Mouse (Mus musculus): Measurements from ENCODE around the gene Afg3l1.
"Not testable (repeated sequence)": the region's sequence is repeated elsewhere in the genome, so short reads cannot be mapped to it uniquely, and the experiment has no call there.

Gene Afg3l1

GRCm38 (mm10) chr8:123477737-123478258 lies at the start of gene Afg3l1:
Gene Afg3l1 (plus strand): TSS chr8:123477903.
- DNase-seq: peak; percentile 95

DNA sequence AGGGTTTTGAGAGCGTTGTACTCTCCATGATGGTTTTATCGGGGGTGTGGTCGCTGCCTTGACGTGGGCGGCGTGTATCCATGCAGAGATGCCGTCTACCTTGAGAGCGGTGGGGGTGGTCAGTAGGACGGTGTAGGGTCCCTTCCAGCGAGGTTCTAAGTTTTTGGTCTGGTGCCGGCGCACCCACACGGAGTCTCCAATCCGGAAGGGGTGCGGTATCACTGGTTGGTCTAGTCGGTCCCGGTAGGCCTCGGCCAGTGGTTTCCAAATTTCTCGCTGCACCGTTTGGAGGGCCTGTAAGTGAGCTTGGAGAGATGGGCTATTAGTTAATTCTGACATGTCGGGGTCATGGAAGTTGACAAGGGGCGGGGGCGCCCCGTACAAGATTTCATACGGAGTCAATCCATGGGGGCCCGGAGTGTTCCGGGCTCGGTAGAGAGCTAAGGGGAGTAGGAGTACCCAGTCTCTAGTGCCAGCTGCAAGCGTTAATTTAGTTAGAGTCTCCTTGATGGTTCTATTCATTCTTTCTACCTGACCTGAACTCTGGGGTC lies 49.3 kb upstream of the Afg3l1 start:
- DNase-seq: no peak

- DNase-seq: no peak
Observed at GRCm38 (mm10) chr8:123428939-123429721, 48.6 kb upstream of the Afg3l1 start.

GRCm38 (mm10) chr8:123429722-123430013 lies 48.0 kb upstream of the Afg3l1 start:
- DNase-seq: not testable (repeated sequence)

DNA sequence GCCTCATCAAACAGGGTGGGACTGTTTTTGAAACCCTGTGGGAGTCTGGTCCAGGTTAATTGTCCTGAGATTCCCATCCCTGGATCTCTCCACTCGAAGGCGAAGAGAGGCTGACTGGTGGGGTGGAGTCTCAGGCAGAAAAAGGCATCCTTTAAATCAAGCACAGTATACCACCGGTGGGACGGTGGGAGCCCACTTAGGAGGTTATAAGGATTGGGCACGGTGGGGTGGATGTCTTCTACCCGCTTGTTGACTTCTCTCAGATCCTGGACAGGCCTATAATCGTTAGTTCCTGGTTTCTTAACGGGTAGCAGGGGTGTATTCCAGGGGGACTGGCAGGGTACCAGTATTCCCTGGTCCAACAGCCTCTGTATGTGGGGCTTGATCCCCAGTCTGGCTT lies 46.8 kb upstream of the Afg3l1 start:
- DNase-seq: not testable (repeated sequence)

DNA sequence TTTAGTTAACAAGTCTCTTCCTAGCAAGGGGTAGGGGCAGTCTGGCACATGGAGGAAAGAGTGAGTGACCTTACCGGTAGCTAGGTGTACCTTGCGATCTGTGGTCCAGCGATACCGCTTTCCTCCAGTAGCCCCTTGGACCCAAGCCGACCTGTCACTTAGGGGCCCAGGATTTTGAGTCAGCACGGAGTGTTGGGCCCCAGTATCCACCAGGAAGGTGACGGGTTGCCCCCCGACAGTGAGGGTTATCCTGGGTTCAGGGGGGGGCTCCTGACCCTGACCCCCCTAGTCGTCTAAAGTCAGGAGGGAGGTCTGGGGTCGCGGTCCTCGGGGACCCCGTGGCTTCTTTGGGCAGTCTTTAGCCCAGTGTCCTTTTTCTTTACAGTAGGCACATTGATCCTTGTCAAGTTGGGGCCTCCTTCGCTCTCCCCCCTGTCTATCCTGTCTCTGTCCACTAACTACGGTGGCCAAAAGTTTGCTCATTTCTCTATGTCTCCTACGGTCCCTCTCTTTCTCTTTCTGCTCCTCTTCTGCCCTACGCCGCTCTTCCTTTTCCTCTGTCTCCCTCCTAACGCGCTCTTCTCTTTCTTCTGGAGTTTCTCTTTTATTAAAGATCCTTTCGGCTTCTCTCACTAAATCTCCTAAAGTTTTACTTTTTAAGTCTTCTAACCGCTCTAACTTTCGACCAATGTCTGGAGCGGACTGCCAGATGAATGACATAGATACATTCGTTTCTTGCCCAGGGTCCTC lies 45.9 kb upstream of the Afg3l1 start:
- no peak for DNase-seq

DNA sequence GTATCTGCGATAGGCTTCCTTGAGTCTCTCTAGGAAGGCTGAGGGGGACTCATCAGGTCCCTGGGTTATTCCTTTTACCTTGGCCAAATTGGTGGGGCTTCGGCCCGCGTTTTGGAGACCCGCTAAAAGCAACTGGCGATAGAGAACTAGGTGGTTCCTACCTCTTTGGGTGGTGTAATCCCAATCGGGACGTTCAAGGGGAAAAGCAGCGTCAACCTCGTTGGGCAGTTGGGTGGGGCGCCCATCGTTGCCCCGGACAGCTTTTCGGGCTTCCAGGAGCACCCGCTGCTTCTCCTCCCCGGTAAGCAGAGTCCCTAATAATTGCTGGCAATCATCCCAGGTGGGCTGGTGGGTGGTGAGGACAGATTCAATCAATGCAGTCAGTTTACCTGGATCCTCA lies 45.3 kb upstream of the Afg3l1 start:
- no peak for DNase-seq

- DNase-seq: not testable (repeated sequence)
Observed at GRCm38 (mm10) chr8:123433241-123433974, 44.3 kb upstream of the Afg3l1 start.

- DNase-seq: no peak
Observed at GRCm38 (mm10) chr8:123441788-123442187, 35.9 kb upstream of the Afg3l1 start.

DNA sequence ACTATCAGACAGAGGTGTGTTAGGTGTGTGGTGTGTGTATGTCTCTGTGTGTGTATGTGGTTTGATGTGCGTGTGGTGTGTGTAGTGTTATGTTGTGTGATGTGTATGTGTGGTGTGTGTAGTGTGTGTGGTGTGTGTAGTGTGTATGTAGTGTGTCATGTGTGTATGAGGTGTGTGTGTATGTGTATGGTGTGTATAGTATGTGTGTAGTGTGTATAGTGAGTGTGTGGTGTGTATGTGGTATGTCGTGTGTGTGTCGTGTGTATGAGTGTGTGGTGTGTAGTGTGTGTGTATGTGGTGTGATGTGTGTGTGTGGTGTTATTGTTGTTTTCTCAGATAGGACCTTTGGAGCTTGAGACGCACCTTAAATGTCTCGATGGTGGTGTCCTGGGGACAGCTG lies 35.4 kb upstream of the Afg3l1 start:
- DNase-seq: no peak

- DNase-seq: peak; percentile 95
Observed at GRCm38 (mm10) chr8:123442871-123443575, 34.7 kb upstream of the Afg3l1 start.

DNA sequence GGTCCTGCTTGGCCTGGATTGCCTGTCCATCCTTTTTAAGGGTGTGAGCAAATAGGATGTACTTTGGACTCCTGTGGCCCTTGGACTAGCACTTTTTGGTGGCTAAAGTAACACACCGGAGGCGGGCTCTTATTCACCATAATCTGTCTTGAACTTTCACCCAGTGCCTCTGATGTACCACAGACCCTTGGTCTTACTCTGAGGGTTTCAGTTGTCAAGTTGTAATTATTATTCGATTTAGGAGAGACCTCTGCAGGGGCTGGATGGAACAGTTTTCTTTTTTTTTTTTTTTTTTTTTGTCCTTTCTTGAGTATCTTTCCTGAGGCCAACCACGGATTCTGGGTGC lies 34.2 kb upstream of the Afg3l1 start:
- peak; percentile 4 for DNase-seq

DNA sequence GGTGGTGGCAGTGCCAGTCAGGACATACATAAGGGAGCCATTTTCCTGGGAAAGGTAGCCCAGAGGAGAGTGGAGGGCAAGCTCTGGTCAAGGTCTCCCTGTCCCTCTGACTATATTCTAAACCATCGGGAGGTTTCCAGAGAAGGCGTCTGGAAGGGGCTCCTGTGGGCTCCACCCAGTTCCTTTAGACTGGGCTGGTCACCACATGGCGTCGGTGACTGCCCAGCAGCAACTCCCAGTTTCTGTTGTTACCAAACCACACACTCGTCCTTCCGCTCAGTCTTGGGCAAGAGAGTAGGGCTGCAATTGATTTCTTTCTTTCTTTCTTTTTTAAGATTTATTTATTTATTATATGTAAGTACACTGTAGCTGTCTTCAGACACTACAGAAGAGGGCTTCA lies 33.6 kb upstream of the Afg3l1 start:
- peak; percentile 12 for DNase-seq

DNA sequence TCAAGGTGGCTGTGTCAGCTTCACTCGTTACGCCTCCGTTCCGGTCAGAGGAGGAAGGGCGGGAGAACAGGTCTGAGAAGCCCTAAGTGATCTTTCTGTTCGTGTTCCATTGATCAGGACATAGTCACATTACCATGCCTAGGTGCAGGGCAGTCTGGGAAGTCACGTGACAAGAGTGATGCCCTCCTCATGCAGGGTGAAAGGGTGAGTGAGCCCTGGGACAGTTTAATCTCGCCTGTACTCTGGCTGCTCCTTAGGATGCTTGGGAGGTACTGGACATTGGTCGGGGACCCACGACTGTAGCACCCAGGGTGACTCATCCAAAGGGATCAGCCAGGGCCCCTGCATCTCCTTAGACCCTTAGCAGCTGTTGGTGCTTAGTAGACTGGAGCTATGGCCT lies 31.7 kb upstream of the Afg3l1 start:
- no peak for DNase-seq

- no peak for DNase-seq
Observed at GRCm38 (mm10) chr8:123446799-123447198, 30.9 kb upstream of the Afg3l1 start.

DNA sequence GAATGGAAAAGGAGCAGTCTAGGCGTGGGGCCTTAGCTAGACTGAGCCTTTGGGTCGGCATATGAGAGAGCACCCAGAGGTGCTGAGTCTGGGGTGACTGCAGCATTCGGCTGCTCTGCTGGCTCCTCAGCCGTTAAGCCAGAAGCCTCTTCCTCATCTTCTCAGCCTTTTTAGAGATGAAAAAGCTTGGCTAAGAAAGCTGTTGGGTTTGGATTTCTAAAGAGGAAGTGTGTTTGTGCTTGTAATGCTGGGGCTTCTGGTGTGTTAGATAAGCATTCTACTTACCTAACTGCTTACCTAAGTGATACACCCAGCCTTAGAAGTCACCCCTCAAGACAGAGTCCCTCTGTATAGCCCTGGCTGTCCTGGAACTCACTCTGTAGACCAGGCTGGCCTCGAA lies 26.9 kb upstream of the Afg3l1 start:
- DNase-seq: no peak

GRCm38 (mm10) chr8:123451747-123452146 lies 26.0 kb upstream of the Afg3l1 start:
- DNase-seq: not testable (repeated sequence)

GRCm38 (mm10) chr8:123452149-123452548 lies 25.6 kb upstream of the Afg3l1 start:
- DNase-seq: no peak

DNA sequence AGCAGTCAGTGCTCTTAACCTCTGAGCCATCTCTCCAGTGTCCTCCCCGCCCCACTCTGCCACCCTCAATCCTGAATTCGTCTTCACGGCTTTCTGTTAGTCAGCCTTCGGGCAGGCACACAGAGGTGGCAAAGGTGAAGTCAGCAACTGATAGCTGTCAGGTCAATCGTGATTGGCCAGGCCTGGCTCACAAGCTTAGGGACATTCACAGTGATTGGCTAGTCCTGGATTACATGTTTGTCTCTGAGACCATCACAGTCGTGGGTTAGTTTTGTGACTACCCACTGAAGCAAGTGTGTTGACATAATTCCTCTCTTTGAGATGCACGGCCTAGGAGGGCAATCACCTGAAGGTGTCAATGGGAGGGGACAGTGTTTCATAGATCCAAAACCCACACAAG lies 24.4 kb upstream of the Afg3l1 start:
- no peak for DNase-seq

DNA sequence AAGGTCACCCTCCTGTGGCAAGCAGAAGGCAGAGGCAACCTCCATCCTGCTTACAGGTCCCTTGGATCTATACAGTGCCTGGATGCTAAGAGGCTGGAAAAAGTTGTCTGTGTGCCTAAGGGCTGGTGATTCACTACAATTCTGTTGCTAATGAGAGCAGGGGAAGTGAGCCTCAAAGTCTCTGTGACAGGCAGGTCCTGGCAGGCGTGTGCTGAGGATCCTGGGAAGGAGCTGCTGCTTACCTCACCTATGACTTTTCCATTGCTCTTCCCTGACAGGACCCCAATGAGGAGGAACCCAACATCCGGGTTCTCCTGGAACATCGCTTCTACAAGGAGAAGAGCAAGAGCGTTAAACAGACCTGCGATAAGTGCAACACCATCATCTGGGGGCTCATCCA lies 23.8 kb upstream of the Afg3l1 start:
- DNase-seq: no peak

- DNase-seq: no peak
Observed at GRCm38 (mm10) chr8:123454559-123454958, 23.1 kb upstream of the Afg3l1 start.

- no peak for DNase-seq
Observed at GRCm38 (mm10) chr8:123463651-123464050, 14.1 kb upstream of the Afg3l1 start.

DNA sequence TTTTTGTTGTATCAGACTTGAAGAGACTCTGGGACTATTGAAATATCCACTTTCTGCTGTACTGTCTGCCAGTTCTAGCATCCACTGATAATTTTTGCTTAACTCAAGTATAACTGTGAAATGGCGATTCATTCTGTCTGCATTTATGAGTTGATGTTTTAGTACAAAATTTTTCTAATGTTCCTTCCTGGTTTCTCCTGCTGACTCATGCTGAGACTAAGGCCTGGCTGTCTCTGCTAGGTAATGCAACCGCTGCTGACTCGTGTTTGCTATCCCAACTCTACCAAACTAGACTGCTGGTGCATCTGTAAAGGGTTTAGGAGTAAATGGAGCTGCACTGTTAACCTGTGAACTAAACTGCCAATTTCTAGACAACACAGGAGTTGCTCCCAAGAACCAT lies 10.2 kb upstream of the Afg3l1 start:
- no peak for DNase-seq

Measured in lung, postnatal 36 days (tissue).